Mouse (Mus musculus): Measurements from ENCODE around the gene Fzd4.

Fzd4 gene

DNA sequence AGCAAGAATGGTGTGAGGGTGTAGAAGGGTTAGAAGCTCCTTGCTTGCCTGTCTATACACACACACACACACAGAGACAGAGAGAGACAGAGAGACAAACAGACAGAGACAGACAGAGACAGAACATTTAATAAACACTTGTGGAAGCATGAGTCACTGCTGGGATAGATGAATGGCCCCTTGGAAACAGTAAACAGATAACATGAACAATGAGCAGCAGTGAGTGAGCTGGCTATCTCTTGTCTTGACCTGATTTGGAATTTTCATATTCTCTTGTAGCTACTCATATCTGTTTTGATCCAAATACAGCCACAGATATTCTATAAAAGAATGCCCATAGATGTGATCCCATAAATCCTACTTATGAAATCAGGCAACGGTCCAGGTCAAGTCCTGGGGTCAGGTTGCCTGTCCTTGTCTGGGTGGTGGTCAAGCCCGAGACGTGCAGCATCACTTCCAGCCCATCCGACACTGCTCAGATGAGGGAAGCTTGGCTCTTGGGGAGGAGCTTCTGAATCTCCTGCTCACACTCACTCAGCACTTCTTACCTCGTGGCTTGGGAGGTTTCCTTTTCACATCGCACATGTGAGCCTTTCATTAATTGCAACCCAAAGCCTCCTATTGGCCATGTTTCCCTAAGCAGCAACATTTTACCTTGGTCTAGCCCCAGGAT is 32.4 kb upstream of the Fzd4 start:
- H3K9me3 ChIP-seq (ENCODE audit: low read length), result no peaks in the 10 kb centered on the region
- H3K4me1 ChIP-seq (replicated peaks; ENCODE audit: low read depth, low read length), result peaks cover 7% of the 10 kb centered on the region; the same call in 1 of the 2 replicates
- no peaks in the 10 kb centered on the region for H3K36me3 ChIP-seq (ENCODE audit: insufficient read depth, low read length)
- no peak overlapping the region for H3K4me3 ChIP-seq (replicated peaks; ENCODE audit: low read length)
- TF ChIP-seq NANOG (IDR thresholded peaks at IDR 0.05; ENCODE audit: borderline replicate concordance, low read length), result no peak
- TF ChIP-seq POU5F1 (IDR thresholded peaks at IDR 0.05; ENCODE audit: borderline replicate concordance, low read length), result no peak
- no peak for TF ChIP-seq CTCF (conservative IDR thresholded peaks at IDR 0.05; ENCODE audit: low read length)
- H3K27me3 ChIP-seq (ENCODE audit: insufficient read depth, low read length), result no peaks in the 10 kb centered on the region

DNA sequence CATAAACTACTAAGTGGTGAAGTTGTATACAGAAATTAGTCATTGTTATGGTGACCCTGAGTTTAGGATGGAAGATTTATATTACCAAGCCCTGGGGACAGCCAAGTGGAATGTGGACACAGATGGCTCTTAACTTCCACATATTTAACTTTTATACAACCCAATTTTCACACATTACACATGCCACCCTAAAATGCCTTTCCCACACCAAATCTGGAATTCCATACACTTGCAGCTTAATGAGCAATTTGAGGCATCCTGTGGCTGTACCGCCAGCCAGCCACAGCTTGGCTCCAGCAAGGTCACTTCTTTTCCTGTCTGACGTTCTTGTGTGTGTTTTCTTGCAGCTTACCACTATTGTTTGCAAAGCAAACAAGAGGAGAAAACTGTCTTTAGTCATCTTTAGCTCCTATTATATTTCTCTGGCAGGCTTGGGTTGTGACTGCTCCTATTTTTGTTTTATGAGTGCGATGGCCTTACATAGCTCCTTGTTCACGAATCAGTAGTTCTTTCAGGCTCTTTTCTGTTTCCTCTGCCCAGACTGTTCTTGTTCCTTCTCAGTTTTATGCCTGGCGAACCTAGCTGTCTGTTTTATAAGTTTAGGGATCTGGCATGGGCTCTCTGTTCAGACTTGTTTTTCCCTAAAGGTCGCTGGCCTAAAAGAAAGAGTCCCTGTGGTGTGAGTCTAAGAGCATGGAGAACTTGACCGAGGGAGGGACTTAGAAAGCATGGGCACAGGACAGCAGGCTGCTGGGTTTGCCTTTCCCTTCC is 23.0 kb upstream of the Fzd4 start:
- Histone ChIP-seq H3K36me3 (ENCODE audit: insufficient read depth, low read length) (no peaks in the 10 kb centered on the region), H3K4me3 (replicated peaks; ENCODE audit: low read length) (no peak overlapping the region), H3K4me1 (replicated peaks; ENCODE audit: low read depth, low read length) (no peaks in the 10 kb centered on the region), H3K9me3 (ENCODE audit: low read length) (no peaks in the 10 kb centered on the region), H3K27me3 (ENCODE audit: insufficient read depth, low read length) (no peaks in the 10 kb centered on the region)
- TF ChIP-seq CTCF (conservative IDR thresholded peaks at IDR 0.05; ENCODE audit: low read length), result no peak
- TF ChIP-seq NANOG (IDR thresholded peaks at IDR 0.05; ENCODE audit: borderline replicate concordance, low read length), result no peak
- TF ChIP-seq POU5F1 (IDR thresholded peaks at IDR 0.05; ENCODE audit: borderline replicate concordance, low read length), result no peak

DNA sequence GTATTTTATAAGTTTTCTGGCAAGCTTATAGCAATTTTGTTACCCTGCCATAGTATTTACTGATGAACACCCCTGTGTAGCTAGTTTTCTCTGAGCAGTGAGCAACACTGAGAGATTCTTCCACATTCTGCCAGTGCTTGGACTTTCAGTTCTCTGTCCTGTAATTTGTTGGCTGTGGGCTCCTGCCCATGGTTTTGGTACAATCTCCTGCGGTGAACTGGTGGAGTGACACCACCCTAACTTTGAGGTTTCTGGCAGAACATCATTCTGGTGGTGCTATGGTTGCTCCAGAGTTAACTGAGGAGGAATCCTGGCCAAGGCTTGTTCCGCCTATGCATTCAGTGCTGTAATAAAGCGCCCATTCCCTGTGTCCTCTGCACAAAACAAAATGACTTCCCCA is 21.3 kb upstream of the Fzd4 start:
- TF ChIP-seq POU5F1 (IDR thresholded peaks at IDR 0.05; ENCODE audit: borderline replicate concordance, low read length), result no peak
- TF ChIP-seq CTCF (conservative IDR thresholded peaks at IDR 0.05; ENCODE audit: low read length), result no peak
- no peak for TF ChIP-seq NANOG (IDR thresholded peaks at IDR 0.05; ENCODE audit: borderline replicate concordance, low read length)
- no peaks in the 10 kb centered on the region for H3K4me1 ChIP-seq (replicated peaks; ENCODE audit: low read depth, low read length)
- no peaks in the 10 kb centered on the region for H3K36me3 ChIP-seq (ENCODE audit: insufficient read depth, low read length)
- H3K9me3 ChIP-seq (ENCODE audit: low read length), result no peaks in the 10 kb centered on the region
- no peak overlapping the region for H3K4me3 ChIP-seq (replicated peaks; ENCODE audit: low read length)
- H3K27me3 ChIP-seq (ENCODE audit: insufficient read depth, low read length), result no peaks in the 10 kb centered on the region

DNA sequence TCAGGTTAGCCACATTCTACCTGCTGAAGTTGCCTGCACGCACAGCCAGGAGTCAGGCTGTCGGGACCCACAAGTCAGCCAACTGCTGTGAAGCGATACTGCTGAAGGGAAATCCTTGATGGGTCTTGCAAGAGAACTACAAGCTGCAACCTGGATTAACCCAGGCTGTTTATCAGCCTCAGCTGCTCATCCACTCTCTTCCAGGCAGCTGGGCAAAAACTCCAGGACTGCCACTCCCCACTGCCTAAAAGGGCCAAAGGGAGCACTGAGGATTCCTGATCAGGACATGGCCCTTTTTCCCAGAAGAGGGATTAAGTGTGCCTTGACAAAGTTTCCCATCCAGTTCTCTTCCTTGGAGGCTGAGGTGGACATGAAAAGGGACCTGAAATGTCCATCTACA is 15.2 kb upstream of the Fzd4 start:
- H3K9me3 ChIP-seq (ENCODE audit: low read length), result no peaks in the 10 kb centered on the region
- TF ChIP-seq CTCF (conservative IDR thresholded peaks at IDR 0.05; ENCODE audit: low read length), result no peak
- no peak for TF ChIP-seq NANOG (IDR thresholded peaks at IDR 0.05; ENCODE audit: borderline replicate concordance, low read length)
- TF ChIP-seq POU5F1 (IDR thresholded peaks at IDR 0.05; ENCODE audit: borderline replicate concordance, low read length), result no peak
- H3K36me3 ChIP-seq (ENCODE audit: insufficient read depth, low read length), result no peaks in the 10 kb centered on the region
- no peaks in the 10 kb centered on the region for H3K27me3 ChIP-seq (ENCODE audit: insufficient read depth, low read length)
- 0 out of 2 replicates have a peak, but pooled peaks cover 4% of the 10 kb centered on the region for H3K4me1 ChIP-seq (replicated peaks; ENCODE audit: low read depth, low read length)
- no peak overlapping the region for H3K4me3 ChIP-seq (replicated peaks; ENCODE audit: low read length)

DNA sequence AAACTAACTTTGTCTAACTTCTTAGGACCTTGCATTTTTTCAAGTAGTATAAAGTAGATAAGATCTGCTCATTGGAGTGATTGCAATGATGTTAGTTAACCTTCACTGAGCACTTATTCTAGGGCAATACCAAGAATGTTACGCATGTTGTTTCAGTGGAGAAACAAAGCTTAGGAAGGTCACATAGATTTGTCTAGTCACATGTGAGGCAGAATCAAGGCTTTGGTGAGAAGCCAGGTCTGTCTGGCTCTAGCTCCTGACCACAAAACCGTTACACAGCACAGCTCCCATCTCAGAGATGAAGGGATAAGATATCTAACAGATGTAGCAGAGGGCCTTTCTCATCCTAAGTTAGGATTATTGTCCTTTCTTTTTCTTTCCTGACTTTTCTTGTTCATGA is 13.5 kb upstream of the Fzd4 start:
- Histone ChIP-seq H3K36me3 (ENCODE audit: insufficient read depth, low read length) (no peaks in the 10 kb centered on the region), H3K27me3 (ENCODE audit: insufficient read depth, low read length) (no peaks in the 10 kb centered on the region), H3K4me1 (replicated peaks; ENCODE audit: low read depth, low read length) (0 out of 2 replicates have a peak, but pooled peaks cover 4% of the 10 kb centered on the region), H3K4me3 (replicated peaks; ENCODE audit: low read length) (no peak overlapping the region), H3K9me3 (ENCODE audit: low read length) (no peaks in the 10 kb centered on the region)
- no peak for TF ChIP-seq POU5F1 (IDR thresholded peaks at IDR 0.05; ENCODE audit: borderline replicate concordance, low read length)
- no peak for TF ChIP-seq CTCF (conservative IDR thresholded peaks at IDR 0.05; ENCODE audit: low read length)
- TF ChIP-seq NANOG (IDR thresholded peaks at IDR 0.05; ENCODE audit: borderline replicate concordance, low read length), result no peak

DNA sequence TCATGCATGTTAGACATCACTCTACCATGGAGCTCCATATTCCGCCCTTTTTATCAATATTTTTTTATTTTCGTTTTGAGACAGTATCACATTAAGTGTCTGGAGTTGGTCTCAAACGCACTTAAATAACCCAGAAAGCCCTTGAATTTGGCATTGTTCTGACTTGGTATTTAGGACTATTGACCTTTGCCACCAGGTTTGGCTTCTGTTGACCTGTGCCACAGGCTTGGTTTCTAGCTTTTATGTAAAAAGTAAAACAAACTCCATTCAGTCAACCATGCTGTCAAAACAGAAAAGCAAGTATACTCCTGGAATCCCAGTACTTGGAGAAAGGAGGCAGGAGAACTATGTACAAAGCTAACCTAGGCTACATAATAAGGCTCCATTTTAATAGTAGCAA is 12.9 kb upstream of the Fzd4 start:
- TF ChIP-seq CTCF (conservative IDR thresholded peaks at IDR 0.05; ENCODE audit: low read length) (no peak), POU5F1 (IDR thresholded peaks at IDR 0.05; ENCODE audit: borderline replicate concordance, low read length) (no peak), NANOG (IDR thresholded peaks at IDR 0.05; ENCODE audit: borderline replicate concordance, low read length) (no peak)
- Histone ChIP-seq H3K4me3 (replicated peaks; ENCODE audit: low read length) (no peak overlapping the region), H3K27me3 (ENCODE audit: insufficient read depth, low read length) (no peaks in the 10 kb centered on the region), H3K9me3 (ENCODE audit: low read length) (no peaks in the 10 kb centered on the region), H3K36me3 (ENCODE audit: insufficient read depth, low read length) (no peaks in the 10 kb centered on the region), H3K4me1 (replicated peaks; ENCODE audit: low read depth, low read length) (0 out of 2 replicates have a peak, but pooled peaks cover 4% of the 10 kb centered on the region)

DNA sequence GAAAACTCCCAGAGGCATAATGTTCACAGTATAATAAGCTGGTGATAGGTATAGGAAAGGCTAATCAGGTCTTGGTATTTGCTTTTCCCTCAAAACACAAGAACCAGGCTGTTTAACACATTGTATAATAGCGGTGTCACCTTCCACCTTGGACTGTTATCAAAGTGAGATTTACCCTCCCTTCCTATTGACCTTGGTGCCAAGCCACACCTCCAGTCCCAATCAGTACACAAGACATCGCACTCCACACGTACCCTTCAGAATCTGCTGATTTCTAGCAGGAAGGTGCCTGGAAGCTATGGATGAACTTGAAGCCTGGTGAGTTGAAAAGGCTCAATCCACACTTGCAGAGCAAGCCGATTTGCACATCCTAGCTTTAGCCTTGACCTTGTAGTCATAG is 12.3 kb upstream of the Fzd4 start:
- H3K4me1 ChIP-seq (replicated peaks; ENCODE audit: low read depth, low read length), result 0 out of 2 replicates have a peak, but pooled peaks cover 4% of the 10 kb centered on the region
- no peaks in the 10 kb centered on the region for H3K36me3 ChIP-seq (ENCODE audit: insufficient read depth, low read length)
- no peaks in the 10 kb centered on the region for H3K27me3 ChIP-seq (ENCODE audit: insufficient read depth, low read length)
- H3K4me3 ChIP-seq (replicated peaks; ENCODE audit: low read length), result no peak overlapping the region
- TF ChIP-seq POU5F1 (IDR thresholded peaks at IDR 0.05; ENCODE audit: borderline replicate concordance, low read length), result no peak
- TF ChIP-seq CTCF (conservative IDR thresholded peaks at IDR 0.05; ENCODE audit: low read length), result no peak
- no peak for TF ChIP-seq NANOG (IDR thresholded peaks at IDR 0.05; ENCODE audit: borderline replicate concordance, low read length)
- no peaks in the 10 kb centered on the region for H3K9me3 ChIP-seq (ENCODE audit: low read length)

DNA sequence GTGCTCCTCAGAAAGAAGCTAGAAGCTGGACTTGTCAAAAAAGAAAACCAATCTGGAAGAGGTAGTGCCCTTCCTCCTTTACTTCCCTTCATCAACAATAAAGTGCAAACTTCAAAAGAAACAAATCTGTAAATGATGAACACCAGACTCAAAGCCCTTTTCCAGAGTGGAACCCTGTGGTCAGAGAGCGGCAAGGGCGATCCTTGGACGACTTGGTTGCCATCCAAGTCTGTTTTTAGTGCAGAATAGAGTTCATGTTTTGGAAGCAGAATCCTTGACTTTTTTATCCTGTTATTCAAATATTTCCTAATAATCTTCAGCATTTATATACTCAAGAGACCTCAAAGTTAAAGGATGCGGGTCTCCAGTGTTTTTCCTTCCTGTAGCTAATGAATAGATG is 11.8 kb upstream of the Fzd4 start:
- H3K9me3 ChIP-seq (ENCODE audit: low read length), result no peaks in the 10 kb centered on the region
- H3K27me3 ChIP-seq (ENCODE audit: insufficient read depth, low read length), result no peaks in the 10 kb centered on the region
- no peak overlapping the region for H3K4me3 ChIP-seq (replicated peaks; ENCODE audit: low read length)
- 0 out of 2 replicates have a peak, but pooled peaks cover 4% of the 10 kb centered on the region for H3K4me1 ChIP-seq (replicated peaks; ENCODE audit: low read depth, low read length)
- TF ChIP-seq NANOG (IDR thresholded peaks at IDR 0.05; ENCODE audit: borderline replicate concordance, low read length), result no peak
- TF ChIP-seq CTCF (conservative IDR thresholded peaks at IDR 0.05; ENCODE audit: low read length), result no peak
- TF ChIP-seq POU5F1 (IDR thresholded peaks at IDR 0.05; ENCODE audit: borderline replicate concordance, low read length), result no peak
- H3K36me3 ChIP-seq (ENCODE audit: insufficient read depth, low read length), result no peaks in the 10 kb centered on the region

Data from E14TG2a.4 (cell line).